Mouse (Mus musculus) ES-E14 (cell line): ENCODE data around the gene Supt5.

ENCODE experiments used
- HCFC1 ChIP-seq: IDR thresholded peaks from 2 replicates; pipeline ENCODE4 v1.6.1; 2012; ENCODE audit warnings: low read length, inconsistent platforms, borderline replicate concordance; ENCODE audit not compliant: insufficient read depth
- ZC3H11A ChIP-seq: IDR thresholded peaks from 2 replicates; pipeline ENCODE4 v1.6.1; 2012; ENCODE audit warnings: low read depth, mild to moderate bottlenecking, inconsistent platforms, low read length, borderline replicate concordance
- ZNF384 ChIP-seq: IDR thresholded peaks from 2 replicates; pipeline ENCODE4 v1.6.1; 2012; ENCODE audit warnings: low read depth, low read length, inconsistent platforms

GRCm38 (mm10) chr7:28357984-28358383 lies 19.4 kb upstream of the Supt5 start:
- no peak for TF ChIP-seq HCFC1
- TF ChIP-seq ZC3H11A, result no peak
- no peak for TF ChIP-seq ZNF384
